Mouse (Mus musculus) liver, embryonic 16.5 days (tissue): ENCODE results near the gene Gm9747. TPM values are rescaled to one million over a fixed set of nuclear protein-coding genes. Genes with fewer than 3 reads are reported as not detected.

ENCODE experiments used
- ATAC-seq: fragments of 200-750 bp; cut with Nextera tagmentation; 2 replicates; pipeline ENCODE4 v1.8.0; 2017; ENCODE audit warnings: low read depth, mild to moderate bottlenecking, moderate number of reproducible peaks, moderate library complexity
- H3K27ac ChIP-seq: fragments of 300-500 bp; sonication (generic); 2 replicates; pipeline ENCODE4 v1.5.1; 2014; ENCODE audit warnings: mild to moderate bottlenecking, low read length
- H3K27me3 ChIP-seq: fragments of 300-500 bp; sonication (generic); 2 replicates; pipeline ENCODE4 v1.6.1; 2014; ENCODE audit warnings: low read depth, low read length, mixed read lengths; ENCODE audit not compliant: control insufficient read depth, insufficient read depth
- H3K36me3 ChIP-seq: fragments of 300-500 bp; sonication (generic); 2 replicates; pipeline ENCODE4 v1.6.1; 2014; ENCODE audit warnings: mild to moderate bottlenecking; ENCODE audit not compliant: control insufficient read depth, insufficient read depth
- H3K4me1 ChIP-seq: fragments of 300-500 bp; sonication (generic); 2 replicates; pipeline ENCODE4 v1.6.1; 2014; ENCODE audit warnings: low read depth, low read length, mixed read lengths; ENCODE audit not compliant: control insufficient read depth
- H3K4me2 ChIP-seq: fragments of 300-500 bp; sonication (generic); 2 replicates; pipeline ENCODE4 v1.6.1; 2014; ENCODE audit warnings: low read depth, low read length, mixed read lengths
- H3K4me3 ChIP-seq: fragments of 300-500 bp; sonication (generic); 2 replicates; pipeline ENCODE4 v1.5.1; 2014; ENCODE audit warnings: low read depth, mild to moderate bottlenecking, low read length
- H3K9ac ChIP-seq: fragments of 300-500 bp; sonication (generic); 2 replicates; pipeline ENCODE4 v1.6.1; 2014; ENCODE audit warnings: low read depth, low read length
- H3K9me3 ChIP-seq: fragments of 300-500 bp; sonication (generic); replicated peaks from 2 replicates; pipeline ENCODE4 v1.6.1; 2016; ENCODE audit warnings: low read length; ENCODE audit not compliant: control insufficient read depth
- WGBS: fragments of 180-500 bp; shearing (Covaris S2); extraction: QIAGEN DNeasy Blood & Tissue Kit; methylation state at CpG from one replicate; pipeline ENCODE4 v1.1.7; 2014; ENCODE audit not compliant: insufficient replicate concordance; 5-methylcytosine and 5-hydroxymethylcytosine counted together
- polyA plus RNA-seq: library from polyadenylated mRNA; unstranded; fragments of >200 nt; fragmentation: Nextera tagmentation; extraction: Ambion mirVana; gene quantifications from 2 replicates; pipeline ENCODE4 v1.2.1, GENCODE M21; 2015

Gm9747 gene
- polyA plus RNA-seq, 1 experiment from 2014 or later, result 6.6 TPM

GRCm38 (mm10) chr1:82221462-82221861, 11.4 kb upstream of the Gm9747 start:
- H3K4me3 ChIP-seq, result no peak overlapping the region
- no peak overlapping the region for H3K9ac ChIP-seq
- no peaks in the 10 kb centered on the region for H3K4me1 ChIP-seq
- H3K4me2 ChIP-seq, result no peak overlapping the region
- H3K27me3 ChIP-seq, result no peaks in the 10 kb centered on the region
- no peak for ATAC-seq
- H3K27ac ChIP-seq, result no peak overlapping the region
- WGBS, result 57% methylated on average over 1 of the region's 1 CpGs
- H3K36me3 ChIP-seq, result no peaks in the 10 kb centered on the region
- H3K9me3 ChIP-seq, result no peaks in the 10 kb centered on the region

GRCm38 (mm10) chr1:82223042-82223795, 9.7 kb upstream of the Gm9747 start:
- 54% methylated on average over 5 of the region's 5 CpGs for WGBS

GRCm38 (mm10) chr1:82228841-82229240, 4.1 kb upstream of the Gm9747 start:
- Histone ChIP-seq H3K27ac (no peak overlapping the region), H3K4me2 (no peak overlapping the region), H3K36me3 (no peaks in the 10 kb centered on the region), H3K4me1 (no peaks in the 10 kb centered on the region), H3K27me3 (no peaks in the 10 kb centered on the region), H3K9ac (no peak overlapping the region), H3K4me3 (no peak overlapping the region), H3K9me3 (no peaks in the 10 kb centered on the region)
- ATAC-seq, result no peak

More at GRCm38 (mm10) chr1:82223042-82223795, 9.7 kb upstream of the Gm9747 start:
- Histone ChIP-seq H3K4me1 (no peaks in the 10 kb centered on the region), H3K4me2 (no peak overlapping the region), H3K9me3 (no peaks in the 10 kb centered on the region), H3K4me3 (no peak overlapping the region), H3K9ac (no peak overlapping the region), H3K27ac (no peak overlapping the region), H3K36me3 (no peaks in the 10 kb centered on the region), H3K27me3 (no peaks in the 10 kb centered on the region)
- no peak for ATAC-seq

GRCm38 (mm10) chr1:82234616-82235015, 1.7 kb downstream of the Gm9747 start:
- 39% methylated on average over 3 of the region's 3 CpGs for WGBS
- Histone ChIP-seq H3K4me3 (no peak overlapping the region), H3K4me2 (no peak overlapping the region), H3K9me3 (no peaks in the 10 kb centered on the region), H3K36me3 (no peaks in the 10 kb centered on the region), H3K27me3 (no peaks in the 10 kb centered on the region), H3K9ac (no peak overlapping the region), H3K4me1 (no peaks in the 10 kb centered on the region), H3K27ac (no peak overlapping the region)
- ATAC-seq, result peak; percentile 56

- 46% methylated on average over 3 of the region's 3 CpGs for WGBS
- no peak overlapping the region for H3K4me3 ChIP-seq
- no peaks in the 10 kb centered on the region for H3K9me3 ChIP-seq
- ATAC-seq, result no peak
- H3K27ac ChIP-seq, result peak overlapping the region; percentile 51
- no peaks in the 10 kb centered on the region for H3K4me1 ChIP-seq
- H3K27me3 ChIP-seq, result no peaks in the 10 kb centered on the region
- no peaks in the 10 kb centered on the region for H3K36me3 ChIP-seq
- H3K9ac ChIP-seq, result no peak overlapping the region
- H3K4me2 ChIP-seq, result no peak overlapping the region
Measured at GRCm38 (mm10) chr1:82235455-82236104, 2.7 kb downstream of the Gm9747 start.

GRCm38 (mm10) chr1:82238245-82238644, 5.3 kb downstream of the Gm9747 start:
- H3K4me2 ChIP-seq, result no peak overlapping the region
- H3K36me3 ChIP-seq, result no peaks in the 10 kb centered on the region
- H3K9ac ChIP-seq, result no peak overlapping the region
- H3K27ac ChIP-seq, result 0 out of 2 replicates have a peak overlapping the region, but pooled peaks have one; percentile 2
- no peaks in the 10 kb centered on the region for H3K27me3 ChIP-seq
- ATAC-seq, result no peak; the same call in 1 of the 2 replicates
- H3K4me3 ChIP-seq, result no peak overlapping the region
- H3K4me1 ChIP-seq, result no peaks in the 10 kb centered on the region
- H3K9me3 ChIP-seq, result no peaks in the 10 kb centered on the region
- 51% methylated on average over 4 of the region's 4 CpGs for WGBS

- Histone ChIP-seq H3K4me1 (no peaks in the 10 kb centered on the region), H3K27me3 (no peaks in the 10 kb centered on the region), H3K36me3 (no peaks in the 10 kb centered on the region), H3K4me2 (no peak overlapping the region), H3K4me3 (no peak overlapping the region), H3K9me3 (no peaks in the 10 kb centered on the region), H3K27ac (peak overlapping the region; percentile 20; the same call in 1 of the 2 replicates), H3K9ac (no peak overlapping the region)
- 62% methylated on average over 3 of the region's 3 CpGs for WGBS
- ATAC-seq, result peak; percentile 77
Measured at GRCm38 (mm10) chr1:82239409-82240201, 6.7 kb downstream of the Gm9747 start.

GRCm38 (mm10) chr1:82243260-82243825, 10.4 kb downstream of the Gm9747 start:
- ATAC-seq, result no peak
- H3K4me2 ChIP-seq, result no peak overlapping the region
- no peak overlapping the region for H3K27ac ChIP-seq
- no peak overlapping the region for H3K4me3 ChIP-seq
- H3K9me3 ChIP-seq, result no peaks in the 10 kb centered on the region
- H3K27me3 ChIP-seq, result no peaks in the 10 kb centered on the region
- no peaks in the 10 kb centered on the region for H3K36me3 ChIP-seq
- 49% methylated on average over 6 of the region's 6 CpGs for WGBS
- no peak overlapping the region for H3K9ac ChIP-seq
- no peaks in the 10 kb centered on the region for H3K4me1 ChIP-seq
